Mouse (Mus musculus): ENCODE data around the gene Zdhhc12. TPM values are rescaled to one million over a fixed set of nuclear protein-coding genes. Genes with fewer than 3 reads are reported as not detected.

Gene Zdhhc12
- total RNA-seq, 2 experiments from 2014 or later = 17.5 to 18.5 TPM

Other genes starting within 250 kb of the Zdhhc12 start
- gene Cercam, start 224.5 kb downstream of the Zdhhc12 start, total RNA-seq (2021) = 10 to 100 TPM; 28.3 to 34.4 TPM
- gene Odf2, start 204.4 kb downstream of the Zdhhc12 start, total RNA-seq (2021) = 10 to 100 TPM; 80.0 to 82.1 TPM
- gene Gle1, start 158.2 kb downstream of the Zdhhc12 start, total RNA-seq (2021) = 10 to 100 TPM; 41.4 to 44.6 TPM
- 100 to 1,000 TPM; 230 to 284 TPM for gene Sptan1, start 128.1 kb downstream of the Zdhhc12 start, total RNA-seq (2021)
- gene Wdr34, start 44.8 kb downstream of the Zdhhc12 start, total RNA-seq (2021) = 10 to 100 TPM; 35.9 to 39.2 TPM
- gene Set, start 36.3 kb downstream of the Zdhhc12 start, total RNA-seq (2021) = 100 to 1,000 TPM; 326 to 328 TPM
- 10 to 100 TPM; 11.4 to 12.4 TPM for gene Pkn3, start 16.0 kb downstream of the Zdhhc12 start, total RNA-seq (2021)
- gene Zer1, start 30.9 kb upstream of the Zdhhc12 start, total RNA-seq (2021) = 10 to 100 TPM; 55.4 to 56.2 TPM
- 10 to 100 TPM; 66.6 to 68.6 TPM for gene Tbc1d13, start 40.1 kb upstream of the Zdhhc12 start, total RNA-seq (2021)
- 10 to 100 TPM; 27.3 to 33.4 TPM for gene Endog, start 77.8 kb upstream of the Zdhhc12 start, total RNA-seq (2021)
- 10 to 100 TPM; 25.1 to 26.2 TPM for gene Spout1, start 84.8 kb upstream of the Zdhhc12 start, total RNA-seq (2021)
- 10 to 100 TPM; 19.9 to 21.6 TPM for gene Kyat1, start 112.2 kb upstream of the Zdhhc12 start, total RNA-seq (2021)
- gene Lrrc8a, start 144.1 kb upstream of the Zdhhc12 start, total RNA-seq (2021) = 10 to 100 TPM; 46.2 to 47.3 TPM
- gene Gm28035, start 146.9 kb upstream of the Zdhhc12 start, total RNA-seq (2021) = 1 to 10 TPM; 1.3 TPM
- 10 to 100 TPM; 15.4 to 16.6 TPM for gene Phyhd1, start 172.6 kb upstream of the Zdhhc12 start, total RNA-seq (2021)
- not detected for gene Gm28038, start 187.4 kb upstream of the Zdhhc12 start, total RNA-seq (2021)
- 10 to 100 TPM; 36.0 to 36.5 TPM for gene Dolk, start 192.7 kb upstream of the Zdhhc12 start, total RNA-seq (2021)
- gene Nup188, start 192.7 kb upstream of the Zdhhc12 start, total RNA-seq (2021) = 10 to 100 TPM; 46.9 TPM

All from adrenal gland, postnatal 4 days (tissue).